Mouse (Mus musculus): ENCODE measurements around the gene Baiap2. TPM values are rescaled to one million over a fixed set of nuclear protein-coding genes. Genes with fewer than 3 reads are reported as not detected.

Baiap2 gene
- 5.7 and 7.9 TPM in 2 replicates for polyA plus RNA-seq (2011; ENCODE audit: insufficient read depth, insufficient read length, low replicate concordance, missing spikeins)

GRCm38 (mm10) chr11:119942727-119943427 is at the start of gene Baiap2:
Gene Baiap2 (plus strand): TSS chr11:119942763.
- Histone ChIP-seq H3K4me3 (replicated peaks; ENCODE audit: control insufficient read depth, low read depth, low read length) (peak within 1 kb of the TSS; percentile 91), H3K27ac (ENCODE audit: control insufficient read depth, insufficient read depth, low read depth, low read length, poor library complexity) (peak within 1 kb of the TSS; percentile 42; the same call in 1 of the 2 replicates), H3K4me1 (ENCODE audit: control insufficient read depth, insufficient read depth, low read length) (peaks cover 4% of the 10 kb centered on the region)
- under 1% methylated on average over 74 of the region's 79 CpGs for WGBS
- TF ChIP-seq POLR2A (IDR thresholded peaks at IDR 0.05; ENCODE audit: borderline replicate concordance, control insufficient read depth, low read depth, low read length) (peak; percentile 98), CTCF (IDR thresholded peaks at IDR 0.05; ENCODE audit: control insufficient read depth, insufficient read depth, low read length) (no peak)

- TF ChIP-seq POLR2A (IDR thresholded peaks at IDR 0.05; ENCODE audit: borderline replicate concordance, control insufficient read depth, low read depth, low read length) (no peak), CTCF (IDR thresholded peaks at IDR 0.05; ENCODE audit: control insufficient read depth, insufficient read depth, low read length) (no peak)
- Histone ChIP-seq H3K27ac (ENCODE audit: control insufficient read depth, insufficient read depth, low read depth, low read length, poor library complexity) (no peak overlapping the region), H3K4me3 (replicated peaks; ENCODE audit: control insufficient read depth, low read depth, low read length) (no peak overlapping the region), H3K4me1 (ENCODE audit: control insufficient read depth, insufficient read depth, low read length) (peaks cover 2% of the 10 kb centered on the region; the same call in 1 of the 2 replicates)
- 84% methylated on average over 10 of the region's 10 CpGs for WGBS
Observed at GRCm38 (mm10) chr11:119893667-119894236, 48.8 kb upstream of the Baiap2 start.

- no peak overlapping the region for H3K4me3 ChIP-seq (replicated peaks; ENCODE audit: control insufficient read depth, low read depth, low read length)
- H3K4me1 ChIP-seq (ENCODE audit: control insufficient read depth, insufficient read depth, low read length) = peaks cover 2% of the 10 kb centered on the region; the same call in 1 of the 2 replicates
- WGBS = 29% methylated on average over 6 of the region's 6 CpGs
- no peak overlapping the region for H3K27ac ChIP-seq (ENCODE audit: control insufficient read depth, insufficient read depth, low read depth, low read length, poor library complexity)
- no peak for TF ChIP-seq POLR2A (IDR thresholded peaks at IDR 0.05; ENCODE audit: borderline replicate concordance, control insufficient read depth, low read depth, low read length)
- TF ChIP-seq CTCF (IDR thresholded peaks at IDR 0.05; ENCODE audit: control insufficient read depth, insufficient read depth, low read length) = no peak
Observed at GRCm38 (mm10) chr11:119894634-119895033, 47.9 kb upstream of the Baiap2 start.

- Histone ChIP-seq H3K27ac (ENCODE audit: control insufficient read depth, insufficient read depth, low read depth, low read length, poor library complexity) (no peak overlapping the region), H3K4me3 (replicated peaks; ENCODE audit: control insufficient read depth, low read depth, low read length) (no peak overlapping the region), H3K4me1 (ENCODE audit: control insufficient read depth, insufficient read depth, low read length) (peaks cover 2% of the 10 kb centered on the region; the same call in 1 of the 2 replicates)
- TF ChIP-seq POLR2A (IDR thresholded peaks at IDR 0.05; ENCODE audit: borderline replicate concordance, control insufficient read depth, low read depth, low read length) (no peak), CTCF (IDR thresholded peaks at IDR 0.05; ENCODE audit: control insufficient read depth, insufficient read depth, low read length) (no peak)
- 84% methylated on average over 9 of the region's 9 CpGs for WGBS
Observed at GRCm38 (mm10) chr11:119897041-119897440, 45.5 kb upstream of the Baiap2 start.

- Histone ChIP-seq H3K27ac (ENCODE audit: control insufficient read depth, insufficient read depth, low read depth, low read length, poor library complexity) (no peak overlapping the region), H3K4me3 (replicated peaks; ENCODE audit: control insufficient read depth, low read depth, low read length) (no peak overlapping the region), H3K4me1 (ENCODE audit: control insufficient read depth, insufficient read depth, low read length) (peaks cover 2% of the 10 kb centered on the region; the same call in 1 of the 2 replicates)
- 90% methylated on average over 11 of the region's 11 CpGs for WGBS
- TF ChIP-seq POLR2A (IDR thresholded peaks at IDR 0.05; ENCODE audit: borderline replicate concordance, control insufficient read depth, low read depth, low read length) (no peak), CTCF (IDR thresholded peaks at IDR 0.05; ENCODE audit: control insufficient read depth, insufficient read depth, low read length) (no peak)
Observed at GRCm38 (mm10) chr11:119898976-119899375, 43.6 kb upstream of the Baiap2 start.

GRCm38 (mm10) chr11:119901174-119901573 is 41.4 kb upstream of the Baiap2 start:
- no peak overlapping the region for H3K4me3 ChIP-seq (replicated peaks; ENCODE audit: control insufficient read depth, low read depth, low read length)
- 56% methylated on average over 4 of the region's 4 CpGs for WGBS
- H3K27ac ChIP-seq (ENCODE audit: control insufficient read depth, insufficient read depth, low read depth, low read length, poor library complexity) = no peak overlapping the region
- TF ChIP-seq POLR2A (IDR thresholded peaks at IDR 0.05; ENCODE audit: borderline replicate concordance, control insufficient read depth, low read depth, low read length) (no peak), CTCF (IDR thresholded peaks at IDR 0.05; ENCODE audit: control insufficient read depth, insufficient read depth, low read length) (no peak)
- H3K4me1 ChIP-seq (ENCODE audit: control insufficient read depth, insufficient read depth, low read length) = no peaks in the 10 kb centered on the region

- no peak overlapping the region for H3K27ac ChIP-seq (ENCODE audit: control insufficient read depth, insufficient read depth, low read depth, low read length, poor library complexity)
- no peak overlapping the region for H3K4me3 ChIP-seq (replicated peaks; ENCODE audit: control insufficient read depth, low read depth, low read length)
- no peaks in the 10 kb centered on the region for H3K4me1 ChIP-seq (ENCODE audit: control insufficient read depth, insufficient read depth, low read length)
- 74% methylated on average over 4 of the region's 4 CpGs for WGBS
- TF ChIP-seq CTCF (IDR thresholded peaks at IDR 0.05; ENCODE audit: control insufficient read depth, insufficient read depth, low read length) = no peak
- no peak for TF ChIP-seq POLR2A (IDR thresholded peaks at IDR 0.05; ENCODE audit: borderline replicate concordance, control insufficient read depth, low read depth, low read length)
Observed at GRCm38 (mm10) chr11:119902891-119903290, 39.7 kb upstream of the Baiap2 start.

GRCm38 (mm10) chr11:119904621-119905286 is 37.8 kb upstream of the Baiap2 start:
- no peak for TF ChIP-seq POLR2A (IDR thresholded peaks at IDR 0.05; ENCODE audit: borderline replicate concordance, control insufficient read depth, low read depth, low read length)
- peak; percentile 95 for TF ChIP-seq CTCF (IDR thresholded peaks at IDR 0.05; ENCODE audit: control insufficient read depth, insufficient read depth, low read length)
- Histone ChIP-seq H3K4me1 (ENCODE audit: control insufficient read depth, insufficient read depth, low read length) (no peaks in the 10 kb centered on the region), H3K4me3 (replicated peaks; ENCODE audit: control insufficient read depth, low read depth, low read length) (no peak overlapping the region), H3K27ac (ENCODE audit: control insufficient read depth, insufficient read depth, low read depth, low read length, poor library complexity) (no peak overlapping the region)
- WGBS = 36% methylated on average over 5 of the region's 5 CpGs

Data from bone marrow, adult 2 months (tissue).